Comparison of ENCODE assay signal across 16 mouse cellular contexts in genomic region chrX:36221366-36221765, GRCm38 (mm10). TPM values are rescaled to one million over a fixed set of nuclear protein-coding genes. Genes with fewer than 3 reads are reported as not detected.
DNase-seq lines count a peak whose midpoint lies in the region; ATAC-seq and TF ChIP-seq lines count a peak whose summit lies in the region.
"Had no signal": no experiment of that assay in that cellular context is flagged by ENCODE, and none has a peak within 500 bp of the region (broad histone marks: within the 10 kb centered on the region; RNA-seq: fewer than 3 reads in every experiment).

No protein-coding gene starts in this region.

- H3K4me3 ChIP-seq in liver, embryonic 14.5 days (ENCODE audit: insufficient read depth in 1 of 2, low read depth in 2 of 2, low read length in 2 of 2) = no peak overlapping the region
- H3K4me3 ChIP-seq in liver, embryonic 12.5 days = no peak overlapping the region
- H3K4me3 ChIP-seq in ES-Bruce4 (ENCODE audit: low read depth, low read length) = no peak overlapping the region
- no peak overlapping the region for H3K4me3 ChIP-seq in heart, embryonic 11.5 days (ENCODE audit: low read depth, low read length)
- H3K4me3 ChIP-seq: embryonic facial prominence, embryonic 12.5 days; forebrain, embryonic 10.5 days; heart, embryonic 13.5 days; kidney, embryonic 15.5 days; lung, embryonic 15.5 days had no signal

- H3K9me3 ChIP-seq in liver, embryonic 14.5 days (ENCODE audit: control insufficient read depth, low read length) = no peaks in the 10 kb centered on the region
- no peaks in the 10 kb centered on the region for H3K9me3 ChIP-seq in liver, embryonic 12.5 days (replicated peaks)
- no peaks in the 10 kb centered on the region for H3K9me3 ChIP-seq in ES-Bruce4 (replicated peaks; ENCODE audit: control insufficient read depth, insufficient read depth, low read length, poor library complexity, severe bottlenecking)
- no peaks in the 10 kb centered on the region for H3K9me3 ChIP-seq in heart, embryonic 11.5 days (replicated peaks; ENCODE audit: control insufficient read depth, low read length)
- H3K9me3 ChIP-seq: embryonic facial prominence, embryonic 12.5 days; forebrain, embryonic 10.5 days; heart, embryonic 13.5 days; kidney, embryonic 15.5 days; lung, embryonic 15.5 days had no signal

- no peaks in the 10 kb centered on the region for H3K36me3 ChIP-seq in liver, embryonic 14.5 days (replicated peaks; ENCODE audit: control insufficient read depth, insufficient read depth, low read depth)
- no peaks in the 10 kb centered on the region for H3K36me3 ChIP-seq in liver, embryonic 12.5 days
- H3K36me3 ChIP-seq in ES-Bruce4 (ENCODE audit: control insufficient read depth, insufficient read depth, low read length, poor library complexity, severe bottlenecking) = no peaks in the 10 kb centered on the region
- H3K36me3 ChIP-seq in heart, embryonic 11.5 days (ENCODE audit: control insufficient read depth, insufficient read depth, low read length) = no peaks in the 10 kb centered on the region
- H3K36me3 ChIP-seq: embryonic facial prominence, embryonic 12.5 days; forebrain, embryonic 10.5 days; heart, embryonic 13.5 days; kidney, embryonic 15.5 days; lung, embryonic 15.5 days had no signal

- no peak for TF ChIP-seq EP300 in liver, embryonic 14.5 days (IDR thresholded peaks at IDR 0.05; ENCODE audit: low read depth)
- TF ChIP-seq EP300 in ES-Bruce4 (IDR thresholded peaks at IDR 0.05; ENCODE audit: insufficient read depth, low read depth, low read length) = no peak

- no peak for TF ChIP-seq POLR2A in ES-Bruce4 (IDR thresholded peaks at IDR 0.05; ENCODE audit: insufficient read depth, low read length)

- DNase-seq in liver, embryonic 14.5 days (ENCODE audit: low read depth in 3 of 3, low spot score in 3 of 3) = no peak
- DNase-seq in ZHBTc4 (ENCODE audit: low read depth, low spot score) = peak; percentile 63
- DNase-seq in thymus, postnatal 25 days = peak; percentile 14
- no peak for DNase-seq in gastrocnemius, adult 18-20 months (ENCODE audit: low spot score)
- DNase-seq: adrenal gland, adult 2 months; cerebellum, postnatal 10 days; left cerebral cortex, postnatal 4 days had no signal

- H3K27me3 ChIP-seq in liver, embryonic 14.5 days (ENCODE audit: control insufficient read depth, insufficient read depth, low read length) = no peaks in the 10 kb centered on the region
- no peaks in the 10 kb centered on the region for H3K27me3 ChIP-seq in liver, embryonic 12.5 days (replicated peaks)
- H3K27me3 ChIP-seq in ES-Bruce4 (ENCODE audit: control insufficient read depth, insufficient read depth, low read length, poor library complexity, severe bottlenecking) = no peaks in the 10 kb centered on the region
- no peaks in the 10 kb centered on the region for H3K27me3 ChIP-seq in heart, embryonic 11.5 days (ENCODE audit: control insufficient read depth, insufficient read depth, low read length)
- H3K27me3 ChIP-seq: embryonic facial prominence, embryonic 12.5 days; heart, embryonic 13.5 days; kidney, embryonic 15.5 days; lung, embryonic 15.5 days had no signal

- no peak for ATAC-seq in liver, embryonic 14.5 days (ENCODE audit: insufficient read depth)
- no peak for ATAC-seq in liver, embryonic 12.5 days
- no peak for ATAC-seq in heart, embryonic 11.5 days (replicated peaks; ENCODE audit: insufficient number of reproducible peaks, low FRiP score, low TSS enrichment)

- H3K4me2 ChIP-seq in liver, embryonic 14.5 days (ENCODE audit: low read depth) = no peak overlapping the region
- no peak overlapping the region for H3K4me2 ChIP-seq in liver, embryonic 12.5 days
- H3K4me2 ChIP-seq in heart, embryonic 11.5 days = no peak overlapping the region
- H3K4me2 ChIP-seq: embryonic facial prominence, embryonic 12.5 days; heart, embryonic 13.5 days; kidney, embryonic 15.5 days; lung, embryonic 15.5 days had no signal

- H3K9ac ChIP-seq in liver, embryonic 14.5 days (replicated peaks) = no peak overlapping the region
- no peak overlapping the region for H3K9ac ChIP-seq in liver, embryonic 12.5 days
- H3K9ac ChIP-seq in ES-Bruce4 (ENCODE audit: low read depth, poor library complexity, severe bottlenecking) = no peak overlapping the region
- H3K9ac ChIP-seq in heart, embryonic 11.5 days (ENCODE audit: low read depth, low read length) = no peak overlapping the region
- H3K9ac ChIP-seq: embryonic facial prominence, embryonic 12.5 days; heart, embryonic 13.5 days; kidney, embryonic 15.5 days; lung, embryonic 15.5 days had no signal

- H3K4me1 ChIP-seq in liver, embryonic 14.5 days (replicated peaks; ENCODE audit: control insufficient read depth in 2 of 2, insufficient read depth in 2 of 2, low read length in 1 of 2) = no peaks in the 10 kb centered on the region
- no peaks in the 10 kb centered on the region for H3K4me1 ChIP-seq in liver, embryonic 12.5 days
- H3K4me1 ChIP-seq in ES-Bruce4 (ENCODE audit: control insufficient read depth, insufficient read depth, low read length) = no peaks in the 10 kb centered on the region
- no peaks in the 10 kb centered on the region for H3K4me1 ChIP-seq in heart, embryonic 11.5 days (ENCODE audit: control insufficient read depth, insufficient read depth, low read length)
- H3K4me1 ChIP-seq: embryonic facial prominence, embryonic 12.5 days; forebrain, embryonic 10.5 days; heart, embryonic 13.5 days; kidney, embryonic 15.5 days; lung, embryonic 15.5 days had no signal

- 23% methylated on average over 2 of the region's 2 CpGs for WGBS in liver, embryonic 14.5 days (ENCODE audit: insufficient replicate concordance)
- WGBS in liver, embryonic 12.5 days (ENCODE audit: insufficient replicate concordance) = 32% methylated on average over 2 of the region's 2 CpGs
- 41% methylated on average over 2 of the region's 2 CpGs for WGBS in heart, embryonic 11.5 days (ENCODE audit: insufficient replicate concordance)

- H3K27ac ChIP-seq in liver, embryonic 14.5 days = no peak overlapping the region
- no peak overlapping the region for H3K27ac ChIP-seq in liver, embryonic 12.5 days
- H3K27ac ChIP-seq in ES-Bruce4 (ENCODE audit: insufficient read depth, low read length) = no peak overlapping the region
- H3K27ac ChIP-seq in heart, embryonic 11.5 days (ENCODE audit: low read depth, low read length) = no peak overlapping the region
- H3K27ac ChIP-seq: embryonic facial prominence, embryonic 12.5 days; forebrain, embryonic 10.5 days; heart, embryonic 13.5 days; kidney, embryonic 15.5 days; lung, embryonic 15.5 days had no signal

- TF ChIP-seq CTCF in liver, embryonic 14.5 days (IDR thresholded peaks at IDR 0.05; ENCODE audit: low read depth) = peak; percentile 38
- peak; percentile 49 for TF ChIP-seq CTCF in ES-Bruce4 (IDR thresholded peaks at IDR 0.05; ENCODE audit: low read depth, low read length)

RNA-seq across cellular contexts. Expression of gene Zcchc12, which starts 25.7 kb away (rescaled TPM):
- polyA plus RNA-seq in liver, embryonic 14.5 days (2012; rRNA removed) = 0.03 and 0.17 TPM in 2 replicates
- polyA plus RNA-seq in liver, embryonic 14.5 days (2014; fragmentation: Nextera tagmentation; extraction: Ambion mirVana) = 0.08 TPM in 1 of 2 replicates, not detected in the other
- 1.2 and 2.1 TPM in 2 replicates for polyA plus RNA-seq in liver, embryonic 12.5 days (2016; fragmentation: Nextera tagmentation; extraction: Ambion mirVana)
- polyA plus RNA-seq in ES-Bruce4 (2011; ENCODE audit: insufficient read depth, insufficient read length, low read depth, missing spikeins) = 1.3 and 2.4 TPM in 2 replicates
- total RNA-seq in gastrocnemius, adult 18-20 months (2021) = not detected
- polyA plus RNA-seq in heart, embryonic 11.5 days (2014; fragmentation: Nextera tagmentation; extraction: Ambion mirVana) = 5.8 and 6.3 TPM in 2 replicates
- total RNA-seq: gastrocnemius, adult 8-10 months had no signal

Comparison
In these comparisons a context has a peak if more than half of its experiments do, and no peak if none do; other contexts are left out.
1. DNase-seq: peak in ZHBTc4 (single experiment) and thymus, postnatal 25 days (single experiment); none in liver, embryonic 14.5 days (0 of 3) and gastrocnemius, adult 18-20 months (single experiment).